Mouse (Mus musculus) E14TG2a.4 (cell line): ENCODE results near the gene Endou.

Source experiments
- H3K27me3 ChIP-seq: 2 replicates; pipeline ENCODE4 v1.6.1; 2014; ENCODE audit warnings: low read length, control low read depth; ENCODE audit not compliant: insufficient read depth
- H3K36me3 ChIP-seq: 2 replicates; pipeline ENCODE4 v1.6.1; 2014; ENCODE audit warnings: low read length, control low read depth; ENCODE audit not compliant: insufficient read depth
- H3K4me1 ChIP-seq: replicated peaks from 2 replicates; pipeline ENCODE4 v1.6.1; 2014; ENCODE audit warnings: low read depth, low read length, control low read depth
- H3K4me3 ChIP-seq: replicated peaks from 2 replicates; pipeline ENCODE4 v1.5.1; 2014; ENCODE audit warnings: mild to moderate bottlenecking, low read length
- H3K9me3 ChIP-seq: 2 replicates; pipeline ENCODE4 v1.6.1; 2014; ENCODE audit warnings: low read length, control low read depth
- CTCF ChIP-seq: conservative IDR thresholded peaks from 2 replicates; pipeline ENCODE4 v1.5.1; 2014; ENCODE audit warnings: low read length
- NANOG ChIP-seq: IDR thresholded peaks from 2 replicates; pipeline ENCODE4 v1.6.1; 2014; ENCODE audit warnings: borderline replicate concordance, low read length, mixed read lengths
- POU5F1 ChIP-seq: IDR thresholded peaks from 2 replicates; pipeline ENCODE4 v1.6.1; 2014; ENCODE audit warnings: low read length, borderline replicate concordance

Endou gene

DNA sequence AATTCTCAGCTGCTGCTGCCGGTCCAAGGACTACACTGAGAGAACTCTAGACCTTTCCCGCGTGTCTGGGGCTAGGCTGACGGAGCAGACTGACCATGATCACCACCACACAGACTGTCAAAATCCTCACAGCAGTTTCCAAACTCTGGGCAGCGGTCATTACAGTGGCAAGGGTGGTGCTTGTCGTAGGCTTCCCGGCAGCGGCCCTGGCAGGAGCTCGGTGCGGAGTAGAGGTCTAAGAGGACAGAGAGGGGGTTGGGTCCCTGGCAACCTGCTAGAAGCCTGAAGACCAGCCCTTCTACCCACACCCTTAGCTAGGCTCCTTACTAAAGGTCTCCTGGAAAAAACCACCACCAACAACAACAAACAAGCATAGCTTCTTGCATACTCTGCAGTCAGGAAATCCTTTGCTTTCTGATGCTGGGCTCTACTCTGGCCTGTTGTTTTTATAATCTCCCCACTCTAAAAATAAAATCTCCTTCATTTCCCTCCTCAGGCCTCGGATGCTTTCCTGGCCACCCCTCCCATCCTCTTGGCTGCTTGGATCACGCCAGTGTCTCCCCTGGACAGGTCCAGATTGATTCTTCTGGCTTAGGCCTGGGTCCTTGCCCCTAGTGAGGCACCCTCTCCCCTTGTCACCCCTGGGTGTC lies 11.0 kb downstream of the Endou start:
- TF ChIP-seq POU5F1 = no peak
- TF ChIP-seq CTCF = no peak
- TF ChIP-seq NANOG = no peak
- Histone ChIP-seq H3K27me3 (peaks cover 6% of the 10 kb centered on the region), H3K4me3 (no peak overlapping the region), H3K36me3 (no peaks in the 10 kb centered on the region), H3K9me3 (peaks cover 12% of the 10 kb centered on the region), H3K4me1 (peaks cover 5% of the 10 kb centered on the region; the same call in 1 of the 2 replicates)

DNA sequence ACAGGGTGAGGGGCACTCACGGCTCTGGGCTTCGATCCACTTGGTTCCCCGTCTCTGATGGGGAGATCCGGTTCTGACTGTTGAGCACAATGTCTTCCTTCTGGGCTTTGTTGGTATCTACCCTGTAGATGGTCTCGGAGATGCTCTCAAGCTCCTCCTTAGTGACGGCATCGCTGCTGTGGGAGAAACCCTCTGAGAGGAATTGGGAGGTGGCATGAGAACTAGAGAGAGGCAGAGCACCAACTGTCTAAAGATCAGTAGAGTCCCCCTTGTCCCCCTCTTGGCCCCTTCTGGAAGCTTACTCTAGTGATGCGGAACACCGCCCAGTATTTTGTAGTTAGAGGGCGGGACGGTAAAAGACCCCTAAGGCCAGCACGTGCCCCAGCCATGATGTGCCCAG lies 11.6 kb downstream of the Endou start:
- peaks cover 6% of the 10 kb centered on the region for H3K27me3 ChIP-seq
- 0 out of 2 replicates have a peak overlapping the region, but pooled peaks have one; percentile 23 for H3K4me3 ChIP-seq
- peaks cover 12% of the 10 kb centered on the region for H3K9me3 ChIP-seq
- H3K36me3 ChIP-seq = no peaks in the 10 kb centered on the region
- peaks cover 5% of the 10 kb centered on the region; the same call in 1 of the 2 replicates for H3K4me1 ChIP-seq
- TF ChIP-seq CTCF (no peak), NANOG (no peak), POU5F1 (no peak)

DNA sequence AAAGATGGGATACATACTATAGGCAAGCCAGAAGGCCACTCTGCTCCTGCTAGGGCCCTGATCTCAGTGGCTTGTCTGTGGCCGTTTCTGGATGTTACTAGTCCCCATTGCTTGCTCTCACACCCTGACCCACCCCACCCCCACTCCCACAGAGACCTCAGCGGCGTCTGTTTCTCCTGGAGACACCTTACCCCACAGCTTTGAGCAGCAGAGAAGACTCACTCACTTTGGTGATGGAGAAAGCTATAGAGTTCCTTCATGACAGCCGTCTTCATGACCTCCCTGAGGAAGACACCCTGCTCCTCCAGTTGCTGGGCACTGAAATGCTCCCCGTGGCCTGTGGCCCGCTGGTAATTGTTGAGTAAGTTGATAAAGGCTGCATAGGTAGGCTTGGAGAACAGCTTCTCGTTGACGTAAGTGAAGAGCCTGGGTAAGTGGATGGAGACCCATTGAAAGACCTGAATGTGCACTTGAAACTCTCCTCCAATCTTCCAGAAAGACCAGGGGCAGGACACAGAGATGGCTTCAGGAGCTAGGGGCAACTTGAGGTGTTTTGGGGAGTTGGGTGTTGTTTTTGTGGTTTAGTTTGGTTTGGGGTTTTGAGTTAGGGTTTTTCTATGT lies 12.5 kb downstream of the Endou start:
- H3K4me1 ChIP-seq = peaks cover 5% of the 10 kb centered on the region; the same call in 1 of the 2 replicates
- peaks cover 6% of the 10 kb centered on the region for H3K27me3 ChIP-seq
- H3K36me3 ChIP-seq = no peaks in the 10 kb centered on the region
- peaks cover 12% of the 10 kb centered on the region for H3K9me3 ChIP-seq
- TF ChIP-seq POU5F1 (no peak), NANOG (no peak), CTCF (no peak)
- no peak overlapping the region for H3K4me3 ChIP-seq

DNA sequence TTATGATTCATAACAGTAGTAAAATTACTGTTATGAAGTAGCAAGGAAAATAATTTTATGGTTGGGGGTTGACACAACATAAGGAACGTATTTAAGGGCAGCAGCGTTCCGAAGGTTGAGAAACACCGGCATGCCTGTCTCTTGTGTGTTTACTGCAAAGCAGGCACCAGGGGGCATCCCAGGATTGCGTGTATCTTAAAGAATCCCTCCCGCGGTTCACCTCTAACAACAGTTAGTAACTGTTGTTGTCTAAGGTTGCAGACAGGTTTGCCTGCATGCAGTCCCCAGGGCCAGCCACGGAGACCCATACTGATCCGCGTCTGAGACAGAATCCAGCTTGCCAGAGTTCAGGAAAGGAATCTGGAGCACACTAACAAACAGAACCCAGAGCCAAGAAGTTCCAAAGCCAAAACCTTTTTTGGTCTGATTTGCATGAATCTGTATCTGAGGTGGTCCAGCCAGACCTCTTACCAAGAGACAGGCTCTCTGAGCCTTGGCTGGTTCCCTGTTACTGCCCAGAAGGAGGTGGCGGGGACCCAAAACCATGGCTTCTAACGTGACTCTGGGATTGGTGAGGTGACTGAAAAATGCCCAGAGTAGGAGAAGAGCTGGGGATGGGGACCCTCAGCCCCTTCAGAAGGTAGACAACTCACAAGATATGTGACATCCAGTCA lies 13.1 kb downstream of the Endou start:
- Histone ChIP-seq H3K9me3 (peaks cover 9% of the 10 kb centered on the region), H3K4me1 (peaks cover 10% of the 10 kb centered on the region), H3K27me3 (peaks cover 6% of the 10 kb centered on the region), H3K4me3 (no peak overlapping the region), H3K36me3 (no peaks in the 10 kb centered on the region)
- TF ChIP-seq POU5F1 = no peak
- TF ChIP-seq NANOG = no peak
- TF ChIP-seq CTCF = peak; percentile 20; the same call in 1 of the 2 replicates

DNA sequence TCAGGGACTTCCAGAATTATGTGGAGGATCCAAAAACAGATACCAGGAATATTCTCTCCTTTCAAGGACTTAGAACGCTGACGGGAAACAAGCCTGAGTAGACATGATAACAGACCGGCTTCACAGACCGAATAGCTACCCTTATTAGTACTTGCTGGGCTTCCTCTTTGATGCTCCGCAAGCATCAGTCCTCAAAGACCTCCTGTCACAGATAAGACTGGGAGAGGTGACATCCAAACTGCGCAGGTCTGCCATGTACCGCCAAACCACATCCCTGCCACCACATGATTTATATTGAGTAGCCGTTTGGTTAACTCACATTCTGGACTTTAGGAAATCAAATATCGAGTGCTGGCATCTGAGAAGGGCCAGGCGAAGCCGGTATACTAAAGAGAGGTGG lies 14.4 kb downstream of the Endou start:
- Histone ChIP-seq H3K9me3 (no peaks in the 10 kb centered on the region), H3K4me1 (peaks cover 14% of the 10 kb centered on the region), H3K4me3 (no peak overlapping the region), H3K27me3 (peaks cover 9% of the 10 kb centered on the region; the same call in 1 of the 2 replicates), H3K36me3 (no peaks in the 10 kb centered on the region)
- TF ChIP-seq CTCF (no peak), POU5F1 (no peak), NANOG (no peak)

DNA sequence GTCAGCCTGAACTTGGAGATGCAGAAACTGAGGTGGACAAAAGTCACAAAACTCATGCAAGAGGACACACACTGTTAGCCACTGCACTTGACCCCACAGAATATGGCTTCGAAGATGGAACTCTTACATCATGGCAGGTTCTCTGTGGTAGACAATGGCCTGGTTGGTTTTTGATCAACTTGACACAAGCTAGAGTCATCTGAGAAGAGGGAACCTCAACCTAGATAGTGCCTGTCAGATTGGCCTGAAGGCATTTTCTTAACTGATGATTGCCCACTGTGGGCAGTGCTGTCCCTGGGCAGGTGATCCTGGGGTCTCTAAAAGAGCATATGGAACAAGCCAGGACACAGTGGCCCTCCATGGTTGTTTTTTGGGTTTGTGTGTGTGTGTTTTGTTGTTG lies 15.4 kb downstream of the Endou start:
- no peaks in the 10 kb centered on the region for H3K36me3 ChIP-seq
- H3K9me3 ChIP-seq = no peaks in the 10 kb centered on the region
- TF ChIP-seq NANOG (no peak), CTCF (no peak), POU5F1 (no peak)
- peaks cover 9% of the 10 kb centered on the region; the same call in 1 of the 2 replicates for H3K27me3 ChIP-seq
- peaks cover 14% of the 10 kb centered on the region for H3K4me1 ChIP-seq
- no peak overlapping the region for H3K4me3 ChIP-seq

DNA sequence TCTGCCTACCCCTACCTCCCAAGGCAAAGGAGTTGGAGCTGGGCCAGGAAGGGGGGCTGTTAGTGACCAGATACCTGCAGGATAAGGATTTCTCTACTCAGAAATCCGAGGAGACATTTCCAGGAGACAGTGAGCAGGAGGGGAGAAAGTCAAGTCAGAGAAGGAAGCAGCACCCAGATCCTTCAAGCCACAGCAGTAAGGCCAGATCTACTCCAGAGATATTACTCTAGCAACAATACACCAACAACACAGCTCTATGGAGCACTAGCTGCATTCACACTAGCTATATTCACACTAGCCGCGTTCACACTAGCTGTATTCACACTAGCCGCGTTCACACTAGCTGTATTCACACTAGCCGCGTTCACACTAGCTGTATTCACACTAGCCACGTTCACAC lies 16.1 kb downstream of the Endou start:
- TF ChIP-seq CTCF (no peak), NANOG (no peak), POU5F1 (no peak)
- H3K36me3 ChIP-seq = no peaks in the 10 kb centered on the region
- no peaks in the 10 kb centered on the region for H3K9me3 ChIP-seq
- peaks cover 14% of the 10 kb centered on the region for H3K4me1 ChIP-seq
- peaks cover 9% of the 10 kb centered on the region; the same call in 1 of the 2 replicates for H3K27me3 ChIP-seq
- H3K4me3 ChIP-seq = no peak overlapping the region

DNA sequence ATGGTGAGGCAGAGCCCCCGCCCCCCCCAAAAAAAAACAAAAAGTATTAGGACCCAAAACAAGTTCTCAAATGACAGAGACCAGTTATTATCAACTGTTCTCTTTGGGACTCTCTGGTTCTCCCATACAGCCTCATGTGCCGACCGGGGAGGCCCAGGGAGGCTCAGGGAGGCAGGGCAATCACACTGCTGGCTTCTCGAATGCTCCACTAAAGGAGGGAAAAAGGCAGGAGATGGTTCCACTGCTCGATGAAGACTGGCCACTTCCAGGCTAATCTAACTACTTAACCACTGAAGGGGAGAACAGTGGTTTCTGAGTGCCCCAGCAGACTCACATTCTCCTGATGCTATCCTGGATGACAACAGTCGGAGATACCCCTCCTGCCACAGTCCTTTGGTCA lies 18.6 kb downstream of the Endou start:
- H3K27me3 ChIP-seq = 0 out of 2 replicates have a peak, but pooled peaks cover 3% of the 10 kb centered on the region
- TF ChIP-seq NANOG = no peak
- no peak for TF ChIP-seq POU5F1
- no peak overlapping the region for H3K4me3 ChIP-seq
- H3K36me3 ChIP-seq = no peaks in the 10 kb centered on the region
- no peaks in the 10 kb centered on the region for H3K9me3 ChIP-seq
- H3K4me1 ChIP-seq = peaks cover 10% of the 10 kb centered on the region
